Mouse (Mus musculus) left cerebral cortex, postnatal 25 days (tissue): ENCODE data around the gene March10. TPM values are rescaled to one million over a fixed set of nuclear protein-coding genes. Genes with fewer than 3 reads are reported as not detected.

Experiments used
- DNase-seq, 2 experiments: peaks; one replicate each; pipeline ENCODE4 v3.0.0; 2022; ENCODE audit warnings: low spot score in 2 of 2, mixed read lengths in 1 of 2
- intact Hi-C: fragments of 180-260 bp; cut with DNase I; formaldehyde crosslinking; loops from one replicate; pipeline ENCODE4 v1.15.1; 2025
- total RNA-seq, 2 experiments: library from RNA; stranded (reverse); gene quantifications; 2 replicates each; pipeline ENCODE4 v1.2.3; 2021

The March10 gene
- total RNA-seq, 2 experiments from 2014 or later, result 1.7 to 2.8 TPM

GRCm38 (mm10) chr11:105467816-105468215, 11.3 kb upstream of the March10 start:
- intact Hi-C loops, result no loop called here
- no peak for DNase-seq

- intact Hi-C loops, result no loop called here
- DNase-seq, result no peak
Measured at GRCm38 (mm10) chr11:105467266-105467665, 10.7 kb upstream of the March10 start.

- intact Hi-C loops, result no loop called here
- no peak for DNase-seq
Measured at GRCm38 (mm10) chr11:105466756-105467155, 10.2 kb upstream of the March10 start.

- intact Hi-C loops, result no loop called here
- DNase-seq, result no peak
Measured at GRCm38 (mm10) chr11:105465488-105465887, 9.0 kb upstream of the March10 start.

- intact Hi-C loops, result no loop called here
- DNase-seq, result no peak
Measured at GRCm38 (mm10) chr11:105464430-105464967, 8.0 kb upstream of the March10 start.

GRCm38 (mm10) chr11:105459900-105460299, 3.4 kb upstream of the March10 start:
- intact Hi-C loops, result no loop called here
- DNase-seq, result no peak

GRCm38 (mm10) chr11:105457041-105457440, 506 bp upstream of the March10 start:
- intact Hi-C loops, result loop anchor here (2.0 kb wide), 2 partner anchors 94 to 134 kb away; no protein-coding TSS in a partner anchor
- DNase-seq, result no peak

- intact Hi-C loops, result no loop called here
- DNase-seq, result peak in 1 of 2 experiments; percentile 57
Measured at GRCm38 (mm10) chr11:105455118-105455517, 1.4 kb downstream of the March10 start.

- intact Hi-C loops, result no loop called here
- DNase-seq, result no peak
Measured at GRCm38 (mm10) chr11:105453084-105453483, 3.5 kb downstream of the March10 start.

- no peak for DNase-seq
- intact Hi-C loops, result no loop called here
Measured at GRCm38 (mm10) chr11:105452504-105452903, 4.0 kb downstream of the March10 start.

GRCm38 (mm10) chr11:105451553-105452135, 4.9 kb downstream of the March10 start:
- intact Hi-C loops, result no loop called here
- DNase-seq, result no peak

- intact Hi-C loops, result no loop called here
- DNase-seq, result no peak
Measured at GRCm38 (mm10) chr11:105449581-105450315, 6.8 kb downstream of the March10 start.

GRCm38 (mm10) chr11:105447661-105448060, 8.9 kb downstream of the March10 start:
- intact Hi-C loops, result no loop called here
- no peak for DNase-seq

GRCm38 (mm10) chr11:105446221-105446620, 10.3 kb downstream of the March10 start:
- intact Hi-C loops, result no loop called here
- DNase-seq, result no peak

- DNase-seq, result no peak
- intact Hi-C loops, result no loop called here
Measured at GRCm38 (mm10) chr11:105445741-105446140, 10.8 kb downstream of the March10 start.

GRCm38 (mm10) chr11:105444929-105445328, 11.6 kb downstream of the March10 start:
- intact Hi-C loops, result no loop called here
- DNase-seq, result no peak

GRCm38 (mm10) chr11:105443505-105443904, 13.0 kb downstream of the March10 start:
- intact Hi-C loops, result no loop called here
- DNase-seq, result peak in 1 of 2 experiments; percentile 38

GRCm38 (mm10) chr11:105439796-105440195, 16.7 kb downstream of the March10 start:
- DNase-seq, result no peak
- intact Hi-C loops, result no loop called here

GRCm38 (mm10) chr11:105438907-105439306, 17.6 kb downstream of the March10 start:
- no peak for DNase-seq
- intact Hi-C loops, result no loop called here

- DNase-seq, result no peak
- intact Hi-C loops, result no loop called here
Measured at GRCm38 (mm10) chr11:105426441-105426840, 30.1 kb downstream of the March10 start.

GRCm38 (mm10) chr11:105424643-105425042, 31.9 kb downstream of the March10 start:
- no peak for DNase-seq
- intact Hi-C loops, result loop anchor here (5.0 kb wide), 2 partner anchors 123 to 168 kb away; no protein-coding TSS in a partner anchor
